Mouse (Mus musculus): ENCODE measurements around the gene Patj. TPM values are rescaled to one million over a fixed set of nuclear protein-coding genes. Genes with fewer than 3 reads are reported as not detected.

Gene Patj
- total and polyA plus RNA-seq, 3 experiments = 0.19 to 0.46 TPM; not detected in 1

- TF ChIP-seq EP300 (IDR thresholded peaks at IDR 0.05; ENCODE audit: low read depth in 1 of 2, low read length in 2 of 2) = peak in 1 of 2 experiments; percentile 42; a peak in 1 of 4 replicates
- TF ChIP-seq POLR2AphosphoS2 (IDR thresholded peaks at IDR 0.05; ENCODE audit: low read length) = no peak
- TF ChIP-seq E2F4 (IDR thresholded peaks at IDR 0.05; ENCODE audit: borderline replicate concordance, low read depth, low read length) = no peak
- TF ChIP-seq CHD2 (IDR thresholded peaks at IDR 0.05; ENCODE audit: low read length) = no peak
- no peak for TF ChIP-seq NELFE (IDR thresholded peaks at IDR 0.05; ENCODE audit: low read depth, low read length)
- no peak for TF ChIP-seq MYC (IDR thresholded peaks at IDR 0.05; ENCODE audit: low read depth, low read length)
- no peak for TF ChIP-seq RCOR1 (IDR thresholded peaks at IDR 0.05; ENCODE audit: low read depth, low read length)
- TF ChIP-seq TAL1 (IDR thresholded peaks at IDR 0.05; ENCODE audit: low read length) = no peak
- TF ChIP-seq USF1 (IDR thresholded peaks at IDR 0.05; ENCODE audit: low read depth, low read length) = peak; percentile 53; the same call in 1 of the 2 replicates
- no peak for TF ChIP-seq TCF12 (IDR thresholded peaks at IDR 0.05; ENCODE audit: low read depth, low read length)
- TF ChIP-seq ZKSCAN1 (IDR thresholded peaks at IDR 0.05; ENCODE audit: low read depth, low read length) = no peak
- TF ChIP-seq ZC3H11A (IDR thresholded peaks at IDR 0.05; ENCODE audit: low read depth, low read length) = no peak
- 0 out of 2 replicates have a peak, but pooled peaks have one; percentile 31 for TF ChIP-seq ETS1 (IDR thresholded peaks at IDR 0.05; ENCODE audit: low read depth, low read length)
- no peak for TF ChIP-seq JUND (IDR thresholded peaks at IDR 0.05; ENCODE audit: low read depth, low read length)
- no peak for TF ChIP-seq MAZ (IDR thresholded peaks at IDR 0.05; ENCODE audit: low read depth, low read length)
- no peak for TF ChIP-seq MXI1 (IDR thresholded peaks at IDR 0.05; ENCODE audit: low read depth, low read length)
- TF ChIP-seq KAT2A (conservative IDR thresholded peaks at IDR 0.05; ENCODE audit: low read depth, low read length) = no peak
- no peak for TF ChIP-seq SIN3A (IDR thresholded peaks at IDR 0.05; ENCODE audit: low read length)
- no peak for TF ChIP-seq CHD1 (IDR thresholded peaks at IDR 0.05; ENCODE audit: low read depth, low read length)
- TF ChIP-seq UBTF (IDR thresholded peaks at IDR 0.05; ENCODE audit: borderline replicate concordance, insufficient read depth, low read depth, low read length) = no peak
- no peak for TF ChIP-seq ELF1 (IDR thresholded peaks at IDR 0.05; ENCODE audit: low read depth, low read length)
- TF ChIP-seq NRF1 (IDR thresholded peaks at IDR 0.05; ENCODE audit: insufficient read depth, low read depth, low read length, poor library complexity, severe bottlenecking) = no peak
- TF ChIP-seq CTCF (IDR thresholded peaks at IDR 0.05 in 2 of 3, conservative IDR thresholded peaks at IDR 0.05 in 1 of 3; ENCODE audit: control insufficient read depth in 1 of 3, insufficient read depth in 1 of 3, low read depth in 2 of 3, low read length in 3 of 3, poor library complexity in 1 of 3, severe bottlenecking in 1 of 3) = no peak
- no peak for TF ChIP-seq HCFC1 (IDR thresholded peaks at IDR 0.05; ENCODE audit: low read depth, low read length)
- no peaks in the 10 kb centered on the region for H3K9me3 ChIP-seq (replicated peaks; ENCODE audit: insufficient read depth, low read length)
- DNase-seq (ENCODE audit: low read depth, low spot score) = peak; percentile 70
- no peaks in the 10 kb centered on the region; a peak in 2 of 4 replicates for H3K4me1 ChIP-seq (ENCODE audit: control insufficient read depth in 1 of 2, insufficient read depth in 2 of 2, low read length in 2 of 2)
- H3K27ac ChIP-seq (ENCODE audit: control insufficient read depth, low read depth, low read length) = no peak overlapping the region
- no peak overlapping the region for H3K9ac ChIP-seq (ENCODE audit: control insufficient read depth, low read depth, low read length, poor library complexity, severe bottlenecking)
- H3K36me3 ChIP-seq (ENCODE audit: control insufficient read depth in 1 of 2, insufficient read depth in 2 of 2, low read length in 2 of 2) = no peaks in the 10 kb centered on the region
- H3K4me3 ChIP-seq (ENCODE audit: control insufficient read depth in 1 of 2, insufficient read depth in 1 of 2, low read depth in 2 of 2, low read length in 2 of 2) = no peak overlapping the region
- no peaks in the 10 kb centered on the region for H3K79me2 ChIP-seq (ENCODE audit: control insufficient read depth, insufficient read depth, low read length, poor library complexity)
- no peaks in the 10 kb centered on the region; a peak in 1 of 4 replicates for H3K27me3 ChIP-seq (ENCODE audit: control insufficient read depth in 1 of 2, insufficient read depth in 2 of 2, low read length in 2 of 2)
These were observed 69.9 kb downstream of the Patj start for GRCm38 (mm10) chr4:98465476-98465875.
